Mouse (Mus musculus) left cerebral cortex, postnatal 4 days (tissue): ENCODE data around the gene Klhl26. TPM values are rescaled to one million over a fixed set of nuclear protein-coding genes. Genes with fewer than 3 reads are reported as not detected.

ENCODE experiments used
- DNase-seq: peaks from one replicate; pipeline ENCODE4 v3.0.0-alpha.2; 2022
- intact Hi-C: fragments of 180-260 bp; cut with DNase I; formaldehyde crosslinking; loops from one replicate; pipeline ENCODE4 v1.15.1; 2025
- total RNA-seq, 2 experiments: library from RNA; stranded (reverse); gene quantifications; 2 replicates each; pipeline ENCODE4 v1.2.3; 2021

Gene Klhl26
- total RNA-seq, 2 experiments from 2014 or later = 26.3 to 28.7 TPM

DNA sequence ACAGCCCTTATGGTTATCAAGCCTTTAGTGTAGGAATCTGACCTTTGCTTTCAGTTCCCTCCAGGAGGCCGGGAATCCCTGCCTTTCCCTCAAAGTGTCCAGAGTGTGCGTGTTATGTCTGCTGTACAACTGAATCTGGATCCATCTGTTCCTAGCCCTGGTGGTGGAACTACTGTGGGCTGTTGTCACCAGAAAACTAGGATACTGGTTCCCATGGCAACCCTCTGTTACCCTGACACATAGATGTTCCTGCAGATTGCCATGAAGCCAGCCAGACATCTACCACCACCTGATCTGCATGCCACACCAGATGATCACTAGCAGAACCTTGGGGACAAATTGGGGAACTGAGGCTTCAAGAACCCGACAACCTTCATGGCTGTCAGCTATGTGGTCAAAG, 5.1 kb upstream of the Klhl26 start:
- no peak for DNase-seq
- intact Hi-C loops = no loop called here

DNA sequence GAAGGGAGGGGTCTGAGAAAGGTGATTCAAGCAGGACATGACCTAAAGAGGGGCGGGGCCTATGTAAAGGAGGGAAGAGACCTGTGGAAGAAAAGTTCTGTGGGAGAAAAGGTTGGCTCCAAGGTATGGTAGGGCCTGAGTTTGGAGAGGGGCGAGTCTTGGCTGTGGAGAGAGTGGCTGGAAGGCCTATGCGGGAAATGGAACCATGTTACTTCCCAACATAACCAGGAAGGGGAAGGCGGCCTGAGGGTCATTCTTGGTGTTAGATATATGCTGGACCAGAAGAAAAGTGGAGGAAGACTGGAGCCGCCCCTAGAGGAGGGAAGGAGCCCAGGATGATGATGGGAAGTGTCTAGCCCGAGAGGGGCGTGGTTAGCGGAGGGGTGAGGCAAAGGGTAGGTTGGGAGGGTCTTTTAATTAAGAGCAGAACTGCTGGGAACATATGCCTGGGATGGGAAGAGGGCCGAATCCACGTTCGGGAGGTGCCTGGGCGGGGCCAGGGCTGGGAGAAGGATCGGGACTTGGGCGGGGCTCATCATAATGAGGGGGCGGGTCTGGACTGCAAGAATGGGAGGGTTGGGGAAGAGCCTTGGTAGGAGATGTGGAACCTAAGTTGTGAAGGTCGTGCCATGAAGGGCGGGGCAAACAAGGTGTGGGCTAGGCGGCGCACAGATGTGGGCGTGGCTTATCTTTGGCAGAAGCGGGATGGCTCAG, 658 bp upstream of the Klhl26 start:
- intact Hi-C loops = no loop called here
- no peak for DNase-seq

DNA sequence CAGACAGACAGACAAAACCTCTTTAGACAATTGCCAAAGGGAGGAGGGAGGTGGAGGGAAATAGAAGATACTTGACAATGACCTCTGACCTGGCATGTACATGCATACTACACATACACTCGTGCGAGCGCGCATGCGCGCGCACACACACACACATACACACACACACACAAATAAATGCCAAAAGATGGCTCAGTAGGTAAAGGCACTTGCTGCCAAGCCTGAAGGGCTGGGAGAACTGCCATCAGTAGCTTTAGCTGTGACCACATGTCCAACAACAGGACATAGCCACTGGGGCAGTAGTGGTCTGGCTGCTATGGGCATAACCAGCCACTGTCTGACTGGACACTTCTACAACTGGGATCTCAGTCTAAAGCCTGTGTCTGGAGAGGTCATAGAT, 4.9 kb downstream of the Klhl26 start:
- no peak for DNase-seq
- intact Hi-C loops = no loop called here

DNA sequence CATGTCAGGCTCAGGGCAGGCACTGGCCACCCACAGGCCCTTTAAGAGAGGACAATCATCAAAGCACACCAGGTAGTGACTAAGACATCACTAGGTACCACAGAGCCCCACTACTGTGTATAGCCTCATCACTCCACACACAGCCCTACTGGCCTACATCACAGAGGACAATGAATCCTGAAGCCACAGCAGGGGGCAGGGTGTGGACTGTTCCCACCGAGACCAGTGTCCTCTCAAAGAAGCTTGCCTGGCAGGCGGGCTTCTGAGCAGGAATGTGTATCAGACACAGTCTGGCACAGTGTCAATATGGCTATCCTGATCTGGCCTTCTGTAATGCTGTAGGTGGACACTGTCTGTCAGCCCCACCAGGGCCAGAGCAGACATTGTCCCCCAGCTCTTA, 6.8 kb downstream of the Klhl26 start:
- DNase-seq = no peak
- intact Hi-C loops = no loop called here

DNA sequence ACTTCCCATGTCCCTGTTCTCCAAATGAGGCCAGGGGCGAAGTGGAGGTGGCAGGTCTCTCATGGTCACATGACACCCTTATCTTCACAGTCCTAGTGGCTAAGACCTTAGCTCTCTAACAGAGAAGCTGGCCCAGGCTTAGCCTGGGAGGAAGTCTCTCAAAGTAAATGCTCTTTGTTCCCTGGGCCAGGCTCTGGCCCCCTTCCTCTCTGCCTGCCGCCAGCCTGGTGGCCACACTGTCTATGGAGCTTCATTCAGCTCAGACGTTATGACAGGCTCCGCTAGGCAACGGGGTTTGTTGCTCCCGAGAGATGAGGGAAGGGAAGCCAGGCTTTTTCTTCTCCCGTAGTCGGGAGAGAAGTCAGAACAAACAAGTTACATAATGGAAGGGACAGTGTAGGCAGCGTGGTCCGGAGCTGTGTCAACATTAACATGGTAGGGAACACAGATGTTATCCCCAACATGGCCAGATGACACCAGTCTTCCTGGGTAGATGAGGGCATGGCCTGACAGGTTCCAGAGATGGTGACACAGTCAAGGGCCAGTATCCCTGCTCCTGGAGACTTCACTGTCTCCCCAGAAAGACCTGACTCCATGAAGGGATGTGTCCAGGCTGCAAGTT, 7.4 kb downstream of the Klhl26 start:
- DNase-seq = no peak
- intact Hi-C loops = no loop called here

DNA sequence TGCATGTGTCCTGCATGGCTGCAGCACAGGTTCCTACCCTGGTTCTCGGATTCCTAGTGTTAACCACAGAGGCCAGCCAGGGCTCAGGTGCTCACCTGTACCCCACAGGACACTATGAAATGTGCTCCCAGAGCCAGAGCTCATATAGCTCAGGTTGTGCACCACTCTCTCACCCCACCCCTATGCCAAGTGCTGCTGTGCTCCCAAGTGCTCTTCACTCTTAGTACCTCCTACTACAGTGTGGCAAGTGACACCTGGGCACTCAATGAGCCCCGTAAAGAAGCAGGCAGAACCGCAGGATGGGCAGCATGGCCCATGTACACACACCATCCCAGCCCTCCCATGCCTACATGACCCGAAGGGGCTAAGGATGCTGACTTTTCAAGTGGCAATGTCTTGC, 8.0 kb downstream of the Klhl26 start:
- intact Hi-C loops = no loop called here
- no peak for DNase-seq

DNA sequence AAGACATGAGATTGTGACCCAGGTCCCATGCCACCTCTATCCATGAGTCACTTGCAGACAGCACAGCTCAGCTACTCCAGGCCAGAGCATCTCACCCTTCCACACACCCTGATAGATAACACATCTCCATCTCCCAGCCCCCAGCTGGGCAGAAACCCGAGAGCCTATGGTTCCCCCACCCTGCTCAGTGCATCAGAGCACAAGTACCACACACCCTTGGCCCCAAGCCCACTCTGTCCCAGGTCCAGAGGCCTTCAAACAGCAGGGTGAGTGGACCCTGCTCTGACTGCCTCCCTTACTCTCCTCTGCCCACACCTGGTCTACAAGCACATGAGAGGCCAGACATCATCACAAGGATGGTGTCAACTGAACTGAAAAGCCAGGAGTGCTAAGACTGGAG, 8.9 kb downstream of the Klhl26 start:
- intact Hi-C loops = no loop called here
- no peak for DNase-seq

DNA sequence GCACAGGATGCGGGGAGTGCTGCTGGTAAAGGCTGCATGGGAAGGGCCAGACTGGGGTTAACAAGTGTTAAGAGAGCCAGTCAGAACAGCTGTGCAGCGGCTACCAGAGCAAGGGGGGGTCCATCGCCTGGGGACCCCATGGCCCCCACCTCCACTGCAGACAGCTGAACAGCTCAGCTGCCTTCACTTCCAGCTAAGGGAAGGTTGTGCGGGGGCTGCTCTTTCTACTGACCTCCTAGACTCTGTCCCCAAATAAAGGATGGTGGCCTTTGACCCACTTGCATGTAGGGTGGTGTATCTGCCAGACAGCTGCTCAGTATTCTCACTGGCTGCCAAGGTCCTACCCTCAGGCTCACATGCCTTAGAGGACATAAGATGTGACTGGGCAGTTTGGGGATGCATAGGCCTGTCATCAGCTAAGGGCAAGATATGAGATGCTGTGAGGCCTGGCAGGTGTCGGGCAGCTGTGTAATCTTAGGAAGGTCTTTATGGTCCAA, 9.5 kb downstream of the Klhl26 start:
- intact Hi-C loops = no loop called here
- DNase-seq = no peak

DNA sequence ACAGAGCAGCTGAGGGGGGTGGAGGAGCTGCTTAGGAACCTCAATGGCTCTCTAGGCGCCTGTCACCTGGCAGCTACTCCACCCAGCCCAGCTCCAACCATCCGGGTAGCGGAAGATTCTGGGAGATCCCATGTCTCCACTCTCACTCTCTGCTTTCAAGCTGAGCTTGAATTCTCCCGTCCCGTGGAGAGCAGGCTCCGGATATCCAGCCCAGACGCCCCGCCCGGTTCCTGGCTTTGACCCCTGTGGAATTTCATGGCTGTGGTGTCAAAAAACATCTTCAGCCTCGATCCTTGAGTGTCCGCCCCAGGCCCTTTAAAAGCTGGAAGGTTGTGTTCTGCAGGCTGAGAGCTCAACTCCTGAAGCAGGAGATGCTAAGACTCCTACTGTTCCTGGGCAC, 10.0 kb downstream of the Klhl26 start:
- intact Hi-C loops = no loop called here
- DNase-seq = no peak

DNA sequence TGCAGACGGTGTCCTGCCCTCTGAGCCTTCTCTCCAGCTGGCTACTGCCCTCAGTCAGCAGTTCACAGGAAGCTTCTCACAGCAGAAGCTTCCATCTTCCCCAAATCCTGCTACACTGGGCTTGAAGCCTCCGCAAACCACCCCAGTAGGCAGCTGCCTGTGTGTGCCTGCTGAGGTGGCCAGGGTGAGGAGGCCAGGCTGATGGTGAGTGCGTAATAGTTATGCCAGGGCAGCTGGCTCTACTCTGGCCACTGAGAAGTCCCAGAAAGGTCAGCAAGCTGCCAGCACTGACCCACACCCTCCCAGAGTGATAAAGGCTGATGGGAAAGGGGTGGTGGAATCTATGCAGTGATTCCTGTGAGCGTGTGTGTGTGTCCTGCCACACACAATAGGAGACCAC, 10.5 kb downstream of the Klhl26 start:
- intact Hi-C loops = no loop called here
- no peak for DNase-seq

DNA sequence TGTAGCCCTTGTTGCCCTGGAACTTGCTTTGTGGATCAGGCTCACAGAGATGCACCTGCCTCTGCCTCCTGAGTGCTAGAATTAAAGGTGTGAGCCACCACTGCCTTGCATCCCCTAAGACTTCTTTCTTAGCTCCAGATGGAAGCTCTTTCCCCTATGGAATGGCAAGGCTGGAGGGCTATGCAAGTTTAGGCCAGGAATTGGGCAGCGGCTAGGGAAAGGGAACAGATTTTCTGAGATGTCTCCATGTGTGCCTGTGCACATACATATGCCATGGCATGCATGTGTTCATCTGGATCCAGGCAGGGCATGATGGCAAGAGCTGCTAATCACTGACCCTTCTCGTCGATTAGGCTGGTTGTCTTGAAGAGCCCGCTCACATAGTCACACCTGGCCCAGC, 11.1 kb downstream of the Klhl26 start:
- no peak for DNase-seq
- intact Hi-C loops = no loop called here

DNA sequence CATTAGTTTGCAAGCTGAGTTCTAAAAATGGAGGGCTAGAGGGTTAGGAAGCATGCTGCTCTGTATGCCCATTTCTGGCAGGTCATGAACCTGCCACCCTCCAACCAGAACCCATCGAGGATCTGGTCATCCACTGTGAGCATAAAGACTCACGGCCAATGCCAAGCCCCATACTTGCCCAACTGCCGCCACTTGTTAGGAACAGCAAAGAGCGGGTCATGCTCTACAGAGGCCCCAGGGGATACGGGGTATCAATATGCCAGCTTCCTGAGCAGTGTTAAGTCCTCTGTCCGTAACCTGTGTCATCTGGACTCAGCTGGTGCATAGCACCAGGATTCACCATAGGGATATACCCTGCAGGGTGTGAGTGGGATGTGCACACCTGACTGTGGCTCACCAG, 12.6 kb downstream of the Klhl26 start:
- intact Hi-C loops = no loop called here
- no peak for DNase-seq

DNA sequence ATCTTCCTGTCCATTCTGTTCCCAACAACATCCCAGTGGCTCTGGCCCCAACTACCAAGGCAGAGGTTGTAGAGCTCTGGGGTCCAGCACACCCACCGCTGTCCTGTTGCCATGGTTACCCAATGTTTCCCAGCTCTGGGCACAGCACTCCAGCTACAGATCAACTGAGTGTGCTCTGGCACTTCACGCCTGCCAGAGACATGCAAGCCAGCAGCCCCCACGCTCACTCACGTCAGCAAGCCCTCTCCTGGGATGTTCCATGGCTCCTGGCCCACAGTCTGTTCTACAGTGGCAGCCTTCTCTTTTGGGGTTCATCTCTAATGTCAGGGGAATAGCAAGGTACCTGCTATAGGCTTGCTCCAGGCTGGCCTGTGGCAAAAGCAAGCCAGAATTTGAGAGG, 13.5 kb downstream of the Klhl26 start:
- intact Hi-C loops = no loop called here
- peak; percentile 37 for DNase-seq

DNA sequence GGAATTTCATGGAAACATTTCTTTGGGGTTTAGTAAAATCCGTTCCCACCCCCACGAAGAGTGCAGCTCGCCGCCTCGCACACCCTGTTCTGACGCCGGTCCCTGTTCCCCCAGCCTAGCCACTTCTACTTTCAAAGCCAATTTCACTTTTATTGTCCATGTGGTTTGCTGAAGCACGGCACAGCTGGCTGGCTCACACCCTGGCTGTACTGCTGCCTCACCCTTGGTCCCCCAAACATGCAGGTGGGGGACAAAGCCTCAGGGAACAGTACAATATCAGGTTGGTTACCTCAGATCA, 14.3 kb downstream of the Klhl26 start:
- intact Hi-C loops = no loop called here
- DNase-seq = no peak

DNA sequence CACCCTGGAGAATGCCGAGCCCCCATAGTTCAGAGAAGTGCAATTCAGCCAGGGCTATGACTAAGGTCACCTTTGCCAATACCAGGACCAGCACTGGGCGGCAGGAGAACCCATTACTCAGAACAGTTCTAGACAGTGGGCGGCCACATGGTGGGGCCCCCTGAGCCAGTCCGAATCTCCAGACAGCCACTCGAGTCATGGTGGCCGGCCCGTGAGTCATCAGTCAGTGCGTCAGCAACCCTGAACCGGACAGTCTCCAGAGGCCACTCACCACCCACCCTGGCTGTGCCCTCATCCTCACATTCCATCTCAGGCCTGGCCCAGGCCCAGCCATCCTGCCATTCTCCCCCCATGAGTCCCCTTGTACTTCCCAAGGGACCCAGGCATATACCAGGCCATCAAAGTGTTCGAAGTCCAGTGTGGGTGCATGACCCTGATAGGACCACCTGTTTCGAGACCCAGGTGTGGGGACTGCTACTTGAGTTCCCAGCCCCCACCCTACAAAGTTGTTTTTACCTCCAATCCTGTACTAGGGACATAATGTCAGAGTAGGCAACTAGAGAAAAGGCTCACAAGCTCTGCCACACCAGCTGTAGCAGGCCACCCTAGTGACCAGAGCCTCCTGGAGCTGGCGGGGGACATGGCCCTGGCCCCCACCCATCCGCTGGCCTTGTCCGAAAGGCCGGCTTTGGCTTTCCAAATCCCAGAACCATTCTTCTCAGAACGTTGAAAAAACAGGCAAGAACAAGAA, 14.8 kb downstream of the Klhl26 start:
- intact Hi-C loops = no loop called here
- no peak for DNase-seq

DNA sequence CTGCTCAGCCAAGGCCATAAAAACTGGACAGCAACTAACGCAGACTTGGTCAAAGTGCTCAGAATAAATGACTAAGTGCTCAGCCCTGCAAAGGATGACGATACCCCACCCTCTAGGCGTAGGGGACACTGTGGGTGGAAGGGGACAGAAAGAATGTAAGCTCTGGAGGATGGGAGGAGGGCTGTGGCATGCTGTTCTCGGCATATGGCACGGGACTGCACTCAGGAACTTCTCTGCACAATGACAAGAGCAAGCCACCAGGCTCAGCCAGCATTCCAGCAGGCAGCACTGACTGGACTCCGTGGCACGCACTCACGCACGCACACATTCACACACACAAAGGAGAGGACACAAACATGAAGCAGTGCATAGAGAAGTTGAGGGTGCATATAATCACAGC, 16.2 kb downstream of the Klhl26 start:
- intact Hi-C loops = no loop called here
- DNase-seq = no peak

DNA sequence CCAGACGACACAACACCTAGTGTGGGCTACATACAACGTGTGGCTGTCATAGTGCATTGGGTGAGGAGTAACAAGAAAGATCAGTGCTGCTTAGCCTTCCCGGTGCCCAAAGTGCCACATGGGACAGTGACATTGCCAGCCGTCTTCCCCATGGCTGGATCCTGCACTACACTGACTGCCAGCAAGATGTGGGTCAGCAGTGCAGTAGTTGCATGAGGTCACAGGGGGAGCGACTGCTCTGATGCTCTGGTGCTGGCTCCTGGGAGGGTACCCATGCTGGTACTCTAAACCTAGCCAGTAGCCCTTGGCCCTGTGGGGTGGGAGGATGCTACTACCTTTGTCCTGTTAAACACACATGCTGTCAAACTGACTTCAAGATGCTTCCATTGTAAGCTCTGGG, 16.6 kb downstream of the Klhl26 start:
- no peak for DNase-seq
- intact Hi-C loops = no loop called here

DNA sequence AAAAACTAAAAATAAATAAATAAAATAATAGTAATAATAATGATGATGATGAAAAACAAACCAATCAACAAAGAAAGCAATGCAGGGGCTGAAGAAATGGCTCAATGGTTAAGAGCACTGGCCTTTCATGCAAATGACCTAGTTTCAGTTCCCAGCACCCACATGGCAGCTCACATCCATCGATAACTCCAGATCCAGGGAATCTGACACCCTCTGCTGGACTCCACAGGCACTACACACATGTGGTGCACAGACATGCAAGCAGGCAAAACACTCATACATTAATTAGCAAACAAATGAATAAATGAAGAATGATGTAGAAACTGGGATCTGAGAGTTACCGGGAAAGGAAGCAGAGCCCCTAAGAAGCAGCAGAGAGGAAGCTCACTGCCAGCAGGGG, 17.1 kb downstream of the Klhl26 start:
- intact Hi-C loops = no loop called here
- no peak for DNase-seq

DNA sequence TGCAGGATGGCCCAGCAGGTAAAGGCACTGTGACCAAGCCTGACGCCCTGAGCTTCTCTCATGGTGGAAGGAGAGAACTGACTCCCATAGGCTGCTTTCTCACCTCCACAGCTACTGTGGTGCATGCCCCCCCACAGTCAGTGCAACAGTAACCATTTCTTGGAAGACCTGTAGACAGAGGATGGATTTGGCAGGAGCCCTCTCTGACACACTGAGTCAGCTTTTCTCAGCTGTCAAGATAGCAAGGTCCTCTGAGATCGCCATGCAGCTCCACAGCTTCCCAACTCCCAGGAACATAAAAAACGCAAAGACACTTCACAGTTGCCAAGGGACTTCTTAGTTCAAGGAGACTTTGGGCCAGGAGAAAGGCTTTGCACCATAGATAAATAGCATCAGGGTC, 18.3 kb downstream of the Klhl26 start:
- DNase-seq = no peak
- intact Hi-C loops = no loop called here

DNA sequence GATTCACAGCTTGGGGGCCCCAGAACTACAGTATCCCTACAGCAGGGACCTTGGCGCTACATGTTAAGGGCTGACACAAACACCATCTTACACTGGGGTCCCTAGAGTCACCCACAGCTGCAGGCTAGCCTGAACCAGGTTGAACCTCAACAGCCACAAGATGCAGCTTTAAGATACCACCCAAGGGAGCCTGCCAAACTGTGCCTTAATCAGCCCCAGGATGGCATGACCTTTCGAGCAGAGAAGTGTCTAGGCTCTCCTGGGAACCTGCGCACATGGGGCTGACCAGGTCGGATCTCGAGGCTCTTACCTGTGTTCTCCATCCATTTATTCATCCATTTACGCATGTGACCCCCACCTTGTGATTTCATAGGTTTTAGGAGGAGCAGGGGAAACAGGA, 18.9 kb downstream of the Klhl26 start:
- no peak for DNase-seq
- intact Hi-C loops = no loop called here

DNA sequence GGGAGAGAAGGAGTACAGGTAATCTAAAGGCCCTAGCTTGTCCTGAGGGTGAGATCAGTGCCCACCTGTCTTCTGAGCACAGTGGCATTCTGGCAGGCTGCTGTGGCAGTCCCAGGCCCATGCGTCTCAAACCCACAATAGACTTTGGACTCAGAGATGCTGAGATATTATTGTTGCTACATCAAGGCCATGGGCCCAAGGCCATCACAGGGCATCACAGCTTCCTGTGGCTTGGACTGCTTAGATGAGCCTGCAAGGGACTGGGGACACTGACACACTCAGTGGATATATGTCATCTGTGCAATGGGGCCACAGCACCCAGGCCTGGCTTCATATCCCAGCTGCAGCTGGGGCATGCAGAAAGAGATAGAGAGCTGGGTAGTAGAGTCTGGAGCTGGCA, 19.8 kb downstream of the Klhl26 start:
- intact Hi-C loops = no loop called here
- DNase-seq = no peak

DNA sequence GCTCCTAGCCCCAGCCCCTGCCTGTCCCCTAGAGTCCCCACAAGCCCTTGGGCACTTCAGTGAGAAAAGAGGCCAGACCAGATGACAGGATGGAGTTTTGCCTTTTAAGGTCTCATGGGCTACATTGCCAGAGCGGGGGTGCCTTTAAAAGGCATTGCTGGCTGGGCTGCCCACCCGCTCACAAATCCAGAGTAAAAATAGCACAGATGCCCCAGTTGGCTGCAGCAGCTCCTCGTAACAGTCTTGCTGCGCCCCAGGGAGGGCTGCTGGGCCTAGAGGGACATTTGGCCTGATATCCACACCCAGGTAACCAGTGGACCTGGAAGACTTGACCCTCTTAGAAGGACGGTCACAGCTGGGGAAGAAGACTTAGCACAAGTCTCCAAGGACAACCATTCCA, 22.9 kb downstream of the Klhl26 start:
- no peak for DNase-seq
- intact Hi-C loops = no loop called here
